In genomic region chr8:13828598-13829172, GRCm38 (mm10) we compare ENCODE assay signal across 21 mouse cellular contexts. TPM values are rescaled to one million over a fixed set of nuclear protein-coding genes. Genes with fewer than 3 reads are reported as not detected.
"Had no signal": no experiment of that assay in that cellular context is flagged by ENCODE, and none has a peak within 500 bp of the region (broad histone marks: within the 10 kb centered on the region; RNA-seq: fewer than 3 reads in every experiment).

No protein-coding gene starts in this region.

- H3K9me3 ChIP-seq: limb, embryonic 15.5 days; liver, embryonic 12.5 days; midbrain, embryonic 13.5 days; midbrain, embryonic 15.5 days; neural tube, embryonic 12.5 days; stomach, embryonic 15.5 days had no signal

- H3K27me3 ChIP-seq: limb, embryonic 15.5 days; liver, embryonic 12.5 days; midbrain, embryonic 13.5 days; midbrain, embryonic 15.5 days; neural tube, embryonic 12.5 days; stomach, embryonic 15.5 days had no signal

- H3K9ac ChIP-seq: limb, embryonic 15.5 days; liver, embryonic 12.5 days; liver, embryonic 14.5 days; midbrain, embryonic 13.5 days; midbrain, embryonic 15.5 days; neural tube, embryonic 12.5 days; stomach, embryonic 15.5 days had no signal

- DNase-seq: right cerebral cortex, postnatal 14 days; thymus, adult 2 months; thymus, postnatal 25 days; thymus, postnatal 4 days had no signal

- H3K36me3 ChIP-seq: limb, embryonic 15.5 days; liver, embryonic 12.5 days; midbrain, embryonic 13.5 days; midbrain, embryonic 15.5 days; neural tube, embryonic 12.5 days; stomach, embryonic 15.5 days had no signal

- H3K4me2 ChIP-seq: limb, embryonic 15.5 days; liver, embryonic 12.5 days; midbrain, embryonic 11.5 days; midbrain, embryonic 13.5 days; midbrain, embryonic 15.5 days; neural tube, embryonic 12.5 days; stomach, embryonic 15.5 days had no signal

- H3K4me1 ChIP-seq: limb, embryonic 15.5 days; liver, embryonic 12.5 days; midbrain, embryonic 15.5 days; neural tube, embryonic 12.5 days; stomach, embryonic 15.5 days had no signal

- H3K4me3 ChIP-seq: limb, embryonic 15.5 days; liver, embryonic 12.5 days; midbrain, embryonic 13.5 days; midbrain, embryonic 15.5 days; neural tube, embryonic 12.5 days; stomach, embryonic 15.5 days had no signal

- H3K27ac ChIP-seq: limb, embryonic 15.5 days; liver, embryonic 12.5 days; liver, embryonic 14.5 days; midbrain, embryonic 13.5 days; midbrain, embryonic 15.5 days; neural tube, embryonic 12.5 days; stomach, embryonic 15.5 days; stomach, postnatal 0 days had no signal

- ATAC-seq: liver, embryonic 12.5 days; midbrain, embryonic 13.5 days; midbrain, embryonic 15.5 days had no signal

RNA-seq across cellular contexts. Expression of gene AF366264, which starts 9.5 kb away (rescaled TPM):
- total RNA-seq: liver, adult 2 months; megakaryocyte, adult 5-6 weeks; midbrain, postnatal 0 days; neutrophil, adult 5-6 weeks had no signal
- polyA plus RNA-seq: limb, embryonic 15.5 days; liver, adult 2 months; liver, embryonic 12.5 days; liver, embryonic 14.5 days; liver, embryonic 16.5 days; midbrain, embryonic 11.5 days; midbrain, embryonic 13.5 days; midbrain, embryonic 15.5 days; midbrain, postnatal 0 days; neural tube, embryonic 12.5 days; neural tube, embryonic 14.5 days; spleen, adult 2 months; stomach, embryonic 15.5 days; stomach, postnatal 0 days; thymus, adult 2 months; urinary bladder, adult 2 months had no signal
